Mouse (Mus musculus): ENCODE measurements around the gene Pgp.

GRCm38 (mm10) chr17:24513609-24514008, 43.4 kb downstream of the Pgp start:
- TF ChIP-seq CTCF (IDR thresholded peaks at IDR 0.05) (peak; percentile 87), POLR2A (IDR thresholded peaks at IDR 0.05; ENCODE audit: insufficient read depth, low read depth, low read length) (no peak), EP300 (IDR thresholded peaks at IDR 0.05; ENCODE audit: insufficient read depth, low read depth, low read length) (0 out of 2 replicates have a peak, but pooled peaks have one; percentile 60)

All from heart, adult 2 months (tissue).